Mouse (Mus musculus) olfactory bulb, adult 2 months (tissue): ENCODE data around the gene Pole4.

ENCODE experiments used
- CTCF ChIP-seq: fragments of 200-500 bp; IDR thresholded peaks from 2 replicates; pipeline ENCODE4 v1.5.1; 2012; ENCODE audit warnings: low read depth, mild to moderate bottlenecking, low read length, moderate library complexity; ENCODE audit not compliant: insufficient read depth
- POLR2A ChIP-seq: fragments of 200-500 bp; IDR thresholded peaks from 2 replicates; pipeline ENCODE4 v1.6.1; 2012; ENCODE audit warnings: mild to moderate bottlenecking, low read depth, low read length, moderate library complexity; ENCODE audit not compliant: insufficient read depth

GRCm38 (mm10) chr6:82714243-82714642 lies 9.1 kb upstream of the Pole4 start:
- peak; percentile 72; the same call in 1 of the 2 replicates for TF ChIP-seq CTCF
- TF ChIP-seq POLR2A, result no peak
